Mouse (Mus musculus): ENCODE measurements around the gene Phospho2.
"Not testable (repeated sequence)": the region's sequence is repeated elsewhere in the genome, so short reads cannot be mapped to it uniquely, and the experiment has no call there.

Gene Phospho2

DNA sequence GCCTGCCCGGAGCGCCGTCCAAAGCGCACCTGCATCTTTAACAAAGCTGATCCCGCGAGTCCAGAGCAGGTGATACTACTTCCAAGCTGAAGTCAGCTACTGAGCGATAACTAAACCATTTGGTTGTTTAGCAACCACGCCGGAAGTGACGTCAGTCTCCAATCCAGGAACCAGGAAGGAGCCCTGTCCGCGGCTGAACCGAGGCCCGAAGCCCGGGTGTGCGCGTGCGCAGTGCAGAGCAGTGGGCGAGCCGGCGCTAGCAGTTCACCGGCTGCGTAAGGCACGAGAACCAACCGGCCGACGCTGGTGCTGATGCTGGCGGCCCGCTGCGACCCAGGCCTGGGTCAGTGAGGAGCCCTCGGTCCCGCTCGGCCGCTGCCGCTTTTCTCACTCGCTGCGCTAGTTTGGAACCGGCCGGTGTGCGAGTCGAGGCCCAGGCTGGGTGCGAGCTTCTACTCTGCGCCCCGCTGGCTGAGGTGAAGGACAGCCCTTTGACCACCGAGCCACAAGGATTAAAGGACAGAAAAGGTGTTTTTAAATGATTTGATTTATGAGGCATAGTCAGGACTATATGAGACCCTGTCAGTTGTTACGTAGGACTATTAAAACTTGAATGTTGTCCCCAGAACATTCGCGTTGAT lies at the start of gene Phospho2, which contains the start of gene Ccdc173:
Gene Phospho2, plus strand, starts transcription at position 195 of the 641 bp plus-strand sequence.
Gene Ccdc173, minus strand, starts transcription at position 147 of the 641 bp plus-strand sequence.
- peak; percentile 97 for DNase-seq (ENCODE audit: low spot score)

DNA sequence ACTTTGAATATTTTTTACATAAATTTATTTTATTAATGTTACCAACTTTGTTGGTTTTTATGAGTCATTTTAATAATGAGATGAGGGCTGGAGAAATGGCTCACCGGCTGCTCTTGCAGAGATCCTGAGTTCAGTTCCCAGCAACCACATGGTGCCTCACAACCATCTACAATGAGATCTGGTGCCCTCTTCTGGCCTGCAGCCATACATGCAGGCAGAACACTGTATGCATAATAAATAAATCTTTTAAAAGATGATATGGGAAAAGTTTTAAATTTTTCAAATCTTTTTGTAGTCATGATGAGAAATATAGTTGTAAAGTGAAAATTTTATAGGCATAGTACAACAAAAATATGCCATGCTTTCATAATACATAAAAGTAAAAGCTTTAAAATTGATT lies 44.3 kb upstream of the Phospho2 start:
- DNase-seq (ENCODE audit: low spot score): no peak

DNA sequence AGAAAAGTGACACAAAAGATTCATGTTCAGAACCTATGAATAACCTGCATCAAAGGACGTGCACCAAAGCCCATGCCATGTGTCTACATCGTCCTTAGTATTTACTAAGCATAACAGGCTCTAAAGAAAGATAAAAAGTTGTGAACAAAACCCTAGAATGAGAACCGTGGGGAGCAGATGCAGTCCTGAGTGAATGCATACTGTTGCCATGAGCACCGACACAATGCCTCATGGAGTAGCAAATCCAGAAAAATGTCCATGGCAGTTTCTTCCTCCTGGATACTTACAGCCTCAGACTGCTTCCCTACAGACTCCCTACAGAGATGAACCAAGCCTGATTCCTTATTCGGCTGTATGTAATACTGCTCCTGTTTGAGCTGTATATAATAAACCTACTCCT lies 28.4 kb upstream of the Phospho2 start:
- no peak for DNase-seq (ENCODE audit: low spot score)

DNA sequence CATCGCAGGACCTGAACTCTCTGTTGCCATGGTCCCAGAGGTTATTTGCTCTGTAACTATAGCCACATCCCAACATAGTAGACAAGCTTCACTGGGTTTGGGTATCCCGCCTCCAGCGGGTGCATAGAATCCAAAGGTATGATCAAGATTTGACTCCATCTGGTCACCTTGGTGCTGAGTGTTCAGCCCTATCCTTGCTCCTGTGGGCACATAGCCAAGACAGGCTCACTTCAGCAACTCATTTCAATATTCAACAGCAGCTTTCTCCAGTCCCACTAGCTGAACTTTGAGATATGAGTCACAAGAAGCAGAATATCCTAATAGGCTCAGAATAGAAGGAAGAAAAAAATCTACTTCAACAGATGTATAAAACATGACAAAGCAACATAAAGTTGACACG lies 26.1 kb upstream of the Phospho2 start:
- DNase-seq (ENCODE audit: low spot score): no peak

DNA sequence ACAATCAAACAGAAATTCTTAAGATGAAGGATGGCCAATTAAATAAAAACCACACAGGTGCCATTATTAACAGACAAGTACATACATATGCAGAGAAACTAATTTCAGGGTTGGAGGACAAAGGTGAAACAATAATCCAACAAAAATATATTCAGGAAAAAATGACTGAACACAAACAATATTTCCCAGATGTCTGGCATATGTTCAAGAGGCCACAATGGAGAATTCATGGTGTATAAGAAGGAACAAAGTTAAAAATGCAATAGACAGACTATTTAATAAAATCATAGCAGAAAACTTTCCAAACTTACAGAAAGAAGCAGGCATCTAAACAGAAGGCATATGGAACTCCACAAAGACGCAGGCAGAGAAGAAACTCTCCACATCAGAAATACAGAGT lies 24.7 kb upstream of the Phospho2 start:
- no peak for DNase-seq (ENCODE audit: low spot score)

DNA sequence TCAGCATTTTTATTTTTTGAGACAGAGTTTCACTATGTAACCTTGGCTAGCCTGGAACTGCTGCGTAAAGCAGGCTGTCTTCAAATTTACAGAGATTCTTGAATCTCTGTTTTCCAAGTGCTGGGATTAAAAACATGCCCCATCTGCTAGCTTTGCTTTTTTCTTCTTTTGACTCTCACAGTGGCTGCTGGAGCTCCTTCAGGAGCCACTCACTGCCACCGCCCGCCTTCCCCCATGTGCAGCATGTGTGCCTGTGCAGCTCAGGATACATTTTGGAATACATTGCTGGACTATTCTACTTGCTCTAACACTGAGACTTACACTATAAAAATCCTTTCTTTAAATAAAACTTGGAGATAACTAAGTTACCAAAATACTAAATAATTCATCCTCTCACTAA lies 16.1 kb upstream of the Phospho2 start:
- no peak for DNase-seq (ENCODE audit: low spot score)

DNA sequence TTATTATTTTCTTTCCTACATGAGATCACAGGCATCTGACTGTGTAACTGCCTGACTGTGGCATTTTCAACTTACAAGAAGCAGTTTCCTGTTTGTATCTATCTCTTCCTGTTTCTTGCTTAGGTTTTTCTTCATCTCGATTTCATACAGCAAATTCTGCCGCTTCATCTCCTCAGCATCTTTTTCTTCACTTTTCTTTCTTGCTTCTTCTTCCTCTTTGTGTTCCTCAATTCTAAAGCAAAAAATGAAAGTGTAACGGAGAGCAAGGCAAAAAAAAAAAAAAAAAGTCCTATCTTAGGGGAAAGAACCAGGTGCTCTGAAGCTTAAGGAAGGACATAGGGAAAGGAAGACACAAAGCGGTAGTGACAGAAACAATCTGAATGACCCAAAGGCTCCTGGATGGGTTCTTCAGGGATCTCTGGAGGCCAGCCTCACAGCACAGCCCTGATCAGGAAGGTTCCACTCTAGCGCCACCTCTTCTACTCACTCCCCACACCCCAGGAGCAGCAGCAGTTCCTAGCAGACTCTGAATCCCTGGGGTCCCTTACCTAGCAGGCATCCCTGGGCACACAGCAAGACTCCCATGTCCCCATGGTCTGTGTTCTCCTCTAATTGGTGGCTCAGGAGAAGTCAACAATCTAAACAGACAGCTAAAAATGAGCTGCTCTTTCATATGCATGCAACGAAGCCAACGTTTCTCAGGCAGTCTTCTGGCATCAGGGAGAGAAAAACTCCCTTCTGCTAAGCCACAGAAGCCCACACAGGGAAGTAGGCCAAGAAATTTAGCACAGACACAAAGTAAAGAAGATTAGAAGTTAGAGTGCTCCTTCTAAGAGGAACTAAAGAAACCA lies 11.2 kb upstream of the Phospho2 start:
- DNase-seq (ENCODE audit: low spot score): no peak

DNA sequence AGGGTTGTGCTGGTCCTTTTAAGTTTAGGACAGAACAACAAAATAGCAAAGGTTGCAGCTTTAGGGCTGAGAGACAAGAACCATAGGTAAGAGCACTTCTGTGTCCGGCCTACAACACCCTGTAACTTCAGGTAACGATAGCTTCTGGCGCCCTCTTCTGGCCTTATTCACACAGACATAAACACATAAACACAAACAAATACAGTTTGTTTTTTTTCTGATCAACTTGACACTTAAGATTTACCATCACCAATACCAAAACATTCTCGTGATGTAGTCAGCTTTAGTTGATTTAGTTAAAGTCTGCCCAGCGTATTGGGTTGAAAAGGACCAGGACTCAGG lies 10.6 kb upstream of the Phospho2 start:
- DNase-seq (ENCODE audit: low spot score): no peak

DNA sequence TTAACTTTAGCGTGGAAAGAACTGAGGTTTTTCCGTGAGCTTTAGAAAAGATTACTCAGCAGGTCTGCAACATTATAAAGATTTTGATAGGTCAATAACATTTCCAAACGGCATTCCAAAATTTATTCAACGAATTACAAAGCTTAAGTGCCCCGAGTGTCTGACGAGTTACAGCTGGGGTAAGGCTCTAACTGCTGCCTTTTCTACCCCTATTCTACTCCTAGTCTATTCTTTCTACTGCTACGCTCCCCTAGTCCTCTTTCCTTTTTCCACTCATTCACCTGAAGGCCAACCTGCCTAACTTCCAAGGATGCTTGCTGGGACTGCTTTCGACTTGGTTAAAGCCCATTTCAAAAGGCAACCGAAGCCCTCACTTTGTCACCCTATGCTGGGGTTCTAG lies 449 bp upstream of the Phospho2 start:
- no peak for DNase-seq (ENCODE audit: low spot score)

DNA sequence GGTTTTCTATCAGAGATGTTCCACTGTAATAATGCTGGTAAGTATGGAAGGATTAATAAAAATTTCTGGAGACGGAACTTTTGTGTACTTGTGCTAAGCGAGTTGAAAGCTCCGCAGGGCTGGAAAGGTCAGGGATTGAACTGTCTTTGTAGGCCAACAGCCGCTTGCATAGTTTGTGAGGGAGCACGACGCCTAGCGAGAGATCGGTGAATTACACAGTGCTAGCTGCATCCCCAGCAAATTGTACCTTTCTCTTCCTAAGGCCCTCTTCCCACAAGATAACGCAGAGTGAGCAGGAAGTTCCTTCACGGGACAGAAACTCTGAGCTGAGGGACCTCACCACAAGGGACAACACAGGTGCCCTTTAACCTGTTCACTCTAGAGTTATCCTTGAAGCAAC lies 862 bp downstream of the Phospho2 start:
- DNase-seq (ENCODE audit: low spot score): peak; percentile 78

DNA sequence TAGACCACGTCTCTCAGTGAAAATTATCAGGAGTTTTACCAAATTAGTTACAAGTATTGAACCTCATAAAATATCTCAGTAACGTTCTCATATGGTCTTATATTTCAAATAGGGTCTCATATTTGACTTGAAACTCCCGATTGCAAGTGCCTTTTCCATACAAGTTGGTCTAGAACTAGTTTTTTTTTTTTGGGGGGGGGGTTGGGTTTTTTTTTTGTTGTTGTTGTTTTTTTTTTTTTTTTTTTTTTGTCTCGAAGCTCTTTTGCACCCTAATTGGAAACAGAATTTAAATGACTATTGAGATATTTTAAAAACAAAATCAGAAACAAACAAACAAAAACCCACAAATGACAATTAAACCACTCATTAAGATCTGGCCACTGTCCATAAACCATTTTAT lies 1.3 kb downstream of the Phospho2 start:
- DNase-seq (ENCODE audit: low spot score): no peak

DNA sequence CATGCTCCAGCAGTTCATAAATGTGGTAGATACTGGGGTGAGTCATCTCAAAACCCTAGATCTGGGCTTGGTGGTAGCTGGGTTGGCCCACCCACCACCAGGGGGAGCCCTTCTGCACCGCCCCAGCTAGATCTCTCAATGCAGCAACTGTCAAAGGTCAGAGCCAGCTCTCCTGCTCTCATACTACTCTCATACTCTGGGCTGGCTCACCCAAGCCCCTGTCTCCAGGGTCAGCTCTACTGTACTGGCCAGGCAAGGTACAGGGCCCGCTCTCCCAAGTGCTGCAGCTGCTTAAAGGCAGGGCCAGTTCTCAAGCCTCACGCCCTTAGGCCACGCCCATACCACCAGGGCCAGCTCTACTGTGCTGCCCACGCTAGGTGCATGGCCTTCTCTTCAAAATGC lies 13.5 kb downstream of the Phospho2 start:
- DNase-seq (ENCODE audit: low spot score): peak; percentile 69

DNA sequence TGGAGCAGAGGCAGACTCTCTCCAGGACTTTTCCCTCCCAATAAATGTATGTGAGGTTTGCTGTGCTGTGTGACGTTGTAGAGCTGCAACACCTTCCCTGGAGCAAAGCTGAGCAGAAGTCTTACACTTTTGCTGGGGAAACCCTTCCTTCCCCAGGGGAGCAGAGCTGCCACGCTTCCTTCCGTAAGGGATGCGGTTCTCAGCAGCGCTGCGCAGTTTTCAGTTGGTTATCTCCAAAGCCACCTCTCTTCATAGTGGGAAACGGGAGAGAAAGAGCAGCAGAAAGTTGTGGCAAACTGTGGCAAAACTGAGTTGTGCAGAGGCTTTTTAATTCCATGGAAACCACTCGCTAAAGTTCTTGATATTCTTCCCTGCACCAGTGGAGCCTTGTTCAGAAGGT lies 14.3 kb downstream of the Phospho2 start:
- no peak for DNase-seq (ENCODE audit: low spot score)

DNA sequence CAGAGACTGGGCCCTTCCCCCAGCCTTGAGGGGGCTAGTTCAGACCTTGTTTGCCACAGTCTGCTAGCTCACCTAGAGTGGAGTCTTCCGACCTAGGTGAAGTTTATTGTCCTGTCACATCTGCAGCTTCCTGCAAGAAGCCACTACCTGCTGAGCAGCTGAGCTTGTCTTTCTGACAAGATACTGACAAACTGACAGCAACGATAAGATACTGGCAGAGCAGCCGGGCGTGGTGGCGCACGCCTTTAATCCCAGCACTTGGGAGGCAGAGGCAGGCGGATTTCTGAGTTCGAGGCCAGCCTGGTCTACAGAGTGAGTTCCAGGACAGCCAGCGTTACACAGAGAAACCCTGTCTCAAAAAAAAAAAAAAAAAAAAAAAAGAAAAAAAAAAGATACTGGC lies 15.2 kb downstream of the Phospho2 start:
- not testable (repeated sequence) for DNase-seq (ENCODE audit: low spot score)

DNA sequence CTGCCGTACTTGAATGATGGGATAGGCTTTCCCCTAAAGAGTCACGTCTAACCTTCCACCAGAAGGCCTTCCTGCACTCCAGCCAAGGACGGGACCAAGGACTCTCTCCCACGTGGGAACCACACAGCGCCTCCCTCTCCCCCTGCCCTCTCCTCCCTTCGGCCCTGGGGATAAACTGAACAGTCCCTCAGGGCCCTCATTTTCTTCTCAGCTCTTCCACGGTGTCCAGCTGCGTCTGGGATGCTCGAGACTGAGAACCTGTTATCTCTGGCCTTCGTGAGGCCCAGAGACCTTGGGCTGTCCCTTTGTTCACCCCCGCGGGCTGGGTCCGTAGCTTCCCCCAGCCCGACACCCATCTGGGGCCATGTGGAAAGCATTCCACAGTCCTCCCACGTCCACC lies 20.7 kb downstream of the Phospho2 start:
- peak; percentile 50 for DNase-seq (ENCODE audit: low spot score)

DNA sequence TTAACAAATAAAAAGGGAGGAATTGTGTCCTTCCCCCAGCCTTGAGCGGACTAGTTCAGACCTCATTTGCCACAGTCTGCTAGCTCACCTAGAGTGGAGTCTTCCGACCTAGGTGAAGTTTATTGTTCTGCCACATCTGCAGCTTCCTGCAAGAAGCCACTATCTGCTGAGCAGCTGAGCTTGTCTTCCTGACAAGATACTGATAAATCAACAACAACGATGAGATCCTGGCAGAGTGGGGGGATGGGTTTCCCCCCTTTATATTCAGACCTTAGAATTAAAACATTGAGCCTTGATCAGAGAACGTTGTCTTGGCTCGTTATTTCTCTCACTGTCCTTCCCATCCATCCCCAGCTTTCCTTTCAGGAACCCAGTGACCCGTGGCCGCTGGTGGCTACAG lies 21.9 kb downstream of the Phospho2 start:
- not testable (repeated sequence) for DNase-seq (ENCODE audit: low spot score)

DNA sequence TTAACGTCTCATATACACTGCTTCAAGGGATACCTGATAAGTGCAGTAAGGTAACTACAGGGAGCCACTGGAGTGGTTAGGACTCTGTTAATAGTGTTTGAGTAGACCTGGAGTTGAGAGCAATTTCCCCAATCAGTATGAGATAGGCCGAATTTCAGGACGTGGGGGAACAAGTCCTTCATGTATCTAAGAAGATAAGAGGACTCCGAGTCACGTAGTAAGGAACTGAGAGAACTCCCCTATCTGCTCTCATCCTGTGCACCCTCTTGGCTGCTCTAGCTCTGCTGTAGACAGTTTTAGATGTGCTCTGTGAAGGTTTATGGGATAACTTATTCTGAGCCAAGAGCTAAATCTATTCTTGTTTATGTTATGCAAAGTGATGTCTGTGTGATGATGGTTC lies 27.2 kb downstream of the Phospho2 start:
- DNase-seq (ENCODE audit: low spot score): no peak

DNA sequence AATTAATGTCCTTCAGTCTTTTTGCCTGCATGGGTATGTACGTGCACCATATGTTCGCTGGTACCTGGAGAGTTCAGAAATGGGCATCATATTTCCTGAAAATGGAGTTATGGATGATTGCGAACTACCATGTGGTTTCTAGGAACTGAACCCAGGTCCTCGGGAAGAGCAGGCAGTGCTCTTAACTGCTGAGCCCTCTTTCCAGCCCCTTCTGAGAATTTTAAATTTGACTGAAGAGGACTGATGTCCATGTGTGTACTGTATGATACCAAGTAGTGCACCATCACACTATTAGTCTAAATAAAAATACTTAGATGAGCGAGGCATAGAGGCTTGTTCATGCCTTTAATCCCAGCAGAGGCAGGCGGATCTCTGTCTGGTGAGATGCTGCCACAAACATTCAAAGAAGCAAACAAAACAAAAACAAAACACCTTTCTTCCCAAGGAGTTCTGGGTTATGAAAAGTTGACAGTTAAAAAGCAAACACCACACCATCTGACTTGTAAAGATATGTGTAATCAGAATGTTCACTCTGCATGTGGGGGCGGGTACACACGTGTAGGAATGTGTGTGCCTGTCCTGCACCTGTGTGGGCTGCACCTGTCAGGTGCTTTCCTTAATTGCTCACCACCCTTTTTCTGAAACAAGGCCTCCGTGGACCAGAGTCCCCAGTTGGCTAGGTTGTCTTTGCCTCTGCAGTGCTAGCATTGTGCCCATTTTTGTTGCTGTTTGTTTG lies 29.1 kb downstream of the Phospho2 start:
- DNase-seq (ENCODE audit: low spot score): no peak

DNA sequence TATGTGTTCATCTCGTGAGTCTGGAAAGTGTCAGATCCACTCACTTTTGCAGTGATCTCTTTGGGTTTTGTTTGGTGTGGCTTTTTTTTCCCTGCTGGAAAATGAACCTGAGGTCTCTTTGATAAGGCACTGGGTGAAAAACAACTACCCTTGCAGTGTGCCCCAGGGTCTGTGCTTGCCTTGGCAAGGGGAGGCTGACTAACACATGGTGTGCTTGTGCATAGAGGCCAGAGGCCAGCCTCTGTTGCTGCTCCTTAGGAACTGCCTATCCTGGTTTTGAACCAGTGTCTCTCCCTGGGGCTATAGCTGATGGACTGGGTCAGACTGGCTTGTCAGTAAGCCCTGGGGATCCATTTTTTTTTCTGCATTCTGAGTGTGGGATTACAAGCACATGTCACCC lies 30.8 kb downstream of the Phospho2 start:
- DNase-seq (ENCODE audit: low spot score): no peak

DNA sequence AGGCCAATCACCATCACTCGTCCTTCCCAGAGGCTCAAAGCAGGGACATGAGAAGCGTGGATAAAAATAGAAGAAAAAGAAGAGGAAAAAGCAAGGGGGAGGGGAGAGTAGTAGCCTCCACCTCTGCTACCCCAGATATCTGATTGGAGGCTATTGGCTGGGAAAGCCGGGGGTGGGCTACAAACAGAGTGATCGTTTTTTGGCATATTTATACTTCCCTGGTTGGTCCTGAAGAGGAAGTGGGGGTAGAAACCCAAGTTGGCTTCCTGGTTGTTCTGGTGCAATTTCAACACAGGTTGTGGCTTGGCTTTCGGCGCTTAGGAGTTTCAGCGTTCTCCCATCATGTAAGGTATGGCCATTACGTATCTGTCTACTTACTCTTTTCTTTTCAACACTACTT lies 32.3 kb downstream of the Phospho2 start, which contains the start of gene Klhl23:
Gene Klhl23, plus strand, starts transcription at position 234 of the 400 bp plus-strand sequence.
- peak; percentile 16 for DNase-seq (ENCODE audit: low spot score)

DNA sequence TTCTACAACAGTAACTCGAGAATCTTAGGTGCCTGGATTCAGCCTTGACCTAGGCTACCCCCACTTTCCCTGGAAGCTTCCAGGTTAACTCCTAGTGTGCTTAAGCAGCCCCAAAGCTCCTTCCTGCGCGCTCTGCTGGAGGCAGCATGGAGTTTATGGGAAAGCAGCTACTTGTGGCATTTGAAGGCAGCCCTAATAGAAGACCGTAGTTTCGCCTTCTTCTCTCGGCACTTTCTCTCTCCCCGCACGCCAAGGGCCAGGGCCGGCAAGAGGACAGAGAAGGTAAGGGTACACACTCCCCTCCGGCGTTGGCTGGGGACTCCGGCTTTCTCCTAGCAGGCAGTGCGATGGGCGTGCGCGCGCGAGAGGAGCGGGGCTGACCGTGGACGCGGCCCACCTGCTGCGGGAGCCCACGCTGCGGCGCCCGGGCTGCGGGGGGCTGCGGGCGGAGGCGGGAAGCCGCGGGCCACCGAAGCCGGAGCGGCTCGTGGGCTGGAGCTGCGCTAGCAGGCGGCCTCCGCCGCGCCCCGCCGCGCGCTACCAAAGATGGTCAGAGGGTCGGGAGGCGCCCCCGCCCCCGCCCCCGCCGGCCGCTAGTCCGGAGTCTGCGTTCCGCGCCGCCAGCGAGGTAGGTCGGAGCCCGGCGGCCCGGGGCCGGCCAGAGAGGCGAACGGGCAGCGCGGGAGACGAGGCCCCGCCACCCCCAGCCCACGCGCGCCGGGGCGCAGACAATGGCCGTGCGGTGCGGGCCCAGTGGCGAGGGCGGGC lies 33.1 kb downstream of the Phospho2 start:
- peak; percentile 58 for DNase-seq (ENCODE audit: low spot score)

DNA sequence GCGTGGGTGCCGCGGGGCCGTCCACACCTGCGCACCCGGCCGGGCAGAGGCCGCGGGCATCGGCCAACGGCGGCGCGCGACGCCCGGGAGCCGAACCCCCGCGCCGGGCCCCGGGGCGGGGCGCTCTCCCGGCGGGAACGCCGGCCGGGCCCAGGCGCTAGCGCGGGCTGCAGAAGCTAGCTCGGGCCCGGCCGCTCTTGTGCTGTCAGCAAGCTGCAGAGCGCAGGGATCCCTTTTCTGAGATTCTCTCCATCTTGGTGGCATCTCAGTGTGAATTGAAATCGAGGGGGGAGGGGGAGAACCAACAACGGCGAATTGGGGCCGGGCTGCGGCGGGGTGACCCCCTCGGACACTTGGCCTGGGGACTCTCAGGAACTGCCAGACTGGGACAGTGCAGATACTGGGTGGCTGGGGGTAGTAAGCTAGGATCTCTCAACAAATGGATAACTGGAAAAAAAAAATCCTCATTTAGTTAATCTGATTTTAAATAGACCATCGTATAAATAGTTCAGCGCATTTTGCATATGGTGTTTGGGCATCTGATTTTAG lies 33.8 kb downstream of the Phospho2 start:
- DNase-seq (ENCODE audit: low spot score): peak; percentile 51
